Mouse (Mus musculus): ENCODE measurements around the gene Acsl5. TPM values are rescaled to one million over a fixed set of nuclear protein-coding genes. Genes with fewer than 3 reads are reported as not detected.

The Acsl5 gene
- total RNA-seq, 2 experiments from 2014 or later = 2.9 to 3.8 TPM

GRCm38 (mm10) chr19:55319036-55319435, 67.3 kb downstream of the Acsl5 start:
- DNase-seq = no peak
- intact Hi-C loops (cut with DNase I) = no loop called here

GRCm38 (mm10) chr19:55319521-55319920, 67.8 kb downstream of the Acsl5 start:
- intact Hi-C loops (cut with DNase I) = no loop called here

DNA sequence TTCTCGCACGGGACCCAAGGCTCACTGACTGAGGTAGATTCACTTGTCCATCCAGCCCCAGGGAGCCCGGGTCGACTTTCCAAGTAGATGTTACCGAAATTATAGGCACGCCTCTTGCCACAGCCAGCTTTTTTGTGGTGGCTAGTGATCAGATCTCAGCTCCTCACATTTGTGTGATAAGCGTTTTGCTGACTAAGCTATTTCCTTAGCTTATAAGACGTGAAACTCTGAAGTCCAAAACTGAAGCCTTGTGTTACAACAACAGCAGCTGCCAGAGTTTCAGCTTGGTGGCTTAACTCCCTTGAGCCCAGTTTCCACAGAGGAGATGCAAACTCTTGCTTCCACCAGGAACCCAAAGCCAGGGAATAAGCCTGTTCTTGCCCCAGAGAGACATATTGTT, 70.9 kb downstream of the Acsl5 start:
- no peak for DNase-seq
- intact Hi-C loops (cut with DNase I) = no loop called here

More at GRCm38 (mm10) chr19:55319521-55319920, 67.8 kb downstream of the Acsl5 start:
- no peak for DNase-seq

GRCm38 (mm10) chr19:55327510-55327909, 75.8 kb downstream of the Acsl5 start:
- DNase-seq = no peak
- intact Hi-C loops (cut with DNase I) = no loop called here

GRCm38 (mm10) chr19:55331776-55332175, 80.0 kb downstream of the Acsl5 start:
- DNase-seq = no peak
- intact Hi-C loops (cut with DNase I) = loop anchor here (10.0 kb wide), 1 partner anchor 923 kb away; no protein-coding TSS in a partner anchor

DNA sequence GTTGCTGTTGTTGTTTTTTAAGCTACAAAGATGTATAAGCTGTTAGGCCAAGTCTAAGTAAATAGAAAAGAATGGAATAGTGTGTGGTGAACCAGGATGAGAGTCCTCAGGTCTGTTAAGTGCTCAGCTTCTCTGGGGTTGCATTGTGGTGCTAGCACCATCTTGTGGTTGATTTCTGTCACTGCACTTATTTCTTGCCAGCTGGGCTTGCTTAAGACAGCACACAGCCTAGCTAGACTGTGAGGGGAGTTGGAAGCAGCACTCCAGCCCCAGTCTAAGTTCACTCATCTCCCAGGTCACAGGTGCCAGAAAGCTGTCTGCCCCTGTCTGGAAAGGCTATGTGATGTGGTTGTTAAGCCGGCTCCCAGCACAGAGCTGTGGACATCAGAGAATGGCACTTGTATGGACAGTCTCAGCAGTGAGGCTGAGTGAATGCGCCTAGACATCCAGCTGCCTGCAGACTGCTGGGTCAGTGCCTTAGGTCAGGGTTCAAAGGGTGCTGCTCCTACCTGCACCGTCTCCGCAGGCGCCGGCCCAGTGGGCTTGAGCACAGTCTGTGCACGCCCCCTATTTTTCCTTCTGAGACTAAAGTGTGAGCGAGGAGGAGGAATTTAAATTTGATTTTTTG, 81.0 kb downstream of the Acsl5 start:
- intact Hi-C loops (cut with DNase I) = loop anchor here (10.0 kb wide), 1 partner anchor 922 kb away; no protein-coding TSS in a partner anchor
- DNase-seq = peak; percentile 30

DNA sequence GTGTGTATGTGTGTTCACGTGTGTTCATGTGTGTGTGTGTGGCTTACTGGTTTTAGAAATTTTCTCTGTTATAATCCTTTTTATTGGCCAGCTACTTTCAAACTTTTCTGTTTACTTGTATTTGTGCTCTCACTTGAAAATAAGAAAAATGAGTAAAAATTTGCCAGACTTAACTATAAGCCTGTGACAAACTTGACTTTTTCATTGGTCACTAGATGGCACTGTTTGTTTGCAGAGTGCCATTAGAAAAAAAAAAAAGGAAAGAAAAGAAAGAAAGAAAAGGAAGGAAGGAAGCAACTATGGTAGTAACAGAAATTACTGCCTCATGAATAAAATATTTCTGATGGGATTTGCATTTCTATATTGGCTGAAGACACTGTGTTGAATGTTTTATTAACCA, 84.1 kb downstream of the Acsl5 start:
- intact Hi-C loops (cut with DNase I) = loop anchor here (5.0 to 10.0 kb wide), 2 partner anchors 796 to 919 kb away; no protein-coding TSS in a partner anchor
- DNase-seq = no peak

DNA sequence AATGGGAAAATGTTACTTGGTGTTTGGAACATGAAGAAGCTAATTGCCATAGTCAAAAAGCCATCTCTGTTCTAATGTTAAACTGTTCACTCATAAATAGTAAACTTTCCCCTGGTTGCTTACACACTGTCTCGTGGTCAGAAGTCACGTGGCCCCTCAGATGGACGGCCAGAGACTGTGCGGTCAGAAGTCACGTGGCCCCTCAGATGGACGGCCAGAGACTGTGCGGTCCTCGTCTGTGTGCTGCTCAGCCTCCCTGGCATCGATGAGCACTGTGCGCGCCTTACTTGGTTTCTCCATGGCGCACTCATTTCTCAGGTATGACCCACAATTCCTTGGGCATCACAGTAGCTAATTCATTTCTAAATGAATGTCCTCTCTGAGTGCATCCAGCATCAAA, 84.7 kb downstream of the Acsl5 start:
- intact Hi-C loops (cut with DNase I) = loop anchor here (5.0 to 10.0 kb wide), 2 partner anchors 796 to 918 kb away; no protein-coding TSS in a partner anchor

GRCm38 (mm10) chr19:55337066-55337465, 85.3 kb downstream of the Acsl5 start:
- no peak for DNase-seq
- intact Hi-C loops (cut with DNase I) = loop anchor here (5.0 to 10.0 kb wide), 2 partner anchors 795 to 918 kb away; no protein-coding TSS in a partner anchor

More for the DNA sequence above, 84.7 kb downstream of the Acsl5 start:
- DNase-seq = no peak

GRCm38 (mm10) chr19:55337664-55338063, 85.9 kb downstream of the Acsl5 start:
- intact Hi-C loops (cut with DNase I) = loop anchor here (5.0 to 10.0 kb wide), 2 partner anchors 795 to 917 kb away; no protein-coding TSS in a partner anchor
- DNase-seq = no peak

DNA sequence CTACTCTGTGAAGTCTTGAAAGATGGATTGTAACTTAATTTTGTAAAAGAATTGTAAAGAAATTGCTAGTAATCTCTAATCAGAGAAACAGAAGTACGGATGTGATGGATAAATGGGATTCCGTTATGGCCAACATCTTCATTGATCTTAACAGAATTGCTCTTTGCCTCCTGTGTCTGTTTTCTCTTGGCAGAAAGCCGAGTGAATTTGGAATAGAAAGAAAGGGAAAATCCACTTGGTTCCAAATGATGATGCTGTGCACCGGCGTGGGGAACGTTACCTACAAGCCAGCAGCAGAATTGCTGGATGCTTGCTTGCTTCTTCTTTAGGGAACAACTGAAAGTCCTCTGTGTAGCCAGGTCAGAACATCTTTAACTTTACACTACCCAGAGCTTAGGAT, 88.8 kb downstream of the Acsl5 start:
- intact Hi-C loops (cut with DNase I) = loop anchor here (10.0 kb wide), 1 partner anchor 564 kb away; no protein-coding TSS in a partner anchor
- DNase-seq = no peak

- intact Hi-C loops (cut with DNase I) = loop anchor here (10.0 kb wide), 1 partner anchor 563 kb away; no protein-coding TSS in a partner anchor
- DNase-seq = no peak
Measured at GRCm38 (mm10) chr19:55341377-55341776, 89.6 kb downstream of the Acsl5 start.

DNA sequence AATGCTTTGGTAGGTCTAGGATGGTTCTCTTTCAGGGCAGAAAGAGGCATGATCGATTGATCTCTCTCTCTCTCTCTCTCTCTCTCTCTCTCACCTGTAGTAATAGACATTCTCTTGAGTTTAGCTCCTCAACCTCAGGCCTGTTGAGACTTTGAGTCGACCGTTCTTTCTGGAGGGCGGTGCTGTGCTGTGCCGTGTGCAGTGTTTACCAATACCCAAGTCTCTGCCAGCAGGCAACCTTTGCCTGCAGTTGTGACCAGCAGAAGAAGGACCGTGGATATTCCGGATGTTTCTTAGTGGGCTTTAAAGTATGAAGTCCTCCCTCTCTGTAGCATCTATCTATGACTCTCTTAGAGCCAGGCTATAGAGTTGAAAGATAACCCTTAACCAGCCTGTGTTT, 90.7 kb downstream of the Acsl5 start:
- no peak for DNase-seq

GRCm38 (mm10) chr19:55343274-55343673, 91.5 kb downstream of the Acsl5 start:
- intact Hi-C loops (cut with DNase I) = loop anchor here (10.0 kb wide), 1 partner anchor 562 kb away; no protein-coding TSS in a partner anchor
- DNase-seq = no peak

More for the DNA sequence above, 90.7 kb downstream of the Acsl5 start:
- intact Hi-C loops (cut with DNase I) = loop anchor here (10.0 kb wide), 1 partner anchor 562 kb away; no protein-coding TSS in a partner anchor

Other genes starting within 250 kb of the Acsl5 start
- gene Gpam, start 124.7 kb upstream of the Acsl5 start, total RNA-seq (2021) = 100 to 1,000 TPM in 1 of 2 experiments, 10 to 100 TPM in 1; 89.3 to 133 TPM
- under 1 TPM in 1 of 2 experiments, not detected in 1; 0.18 TPM for gene Tectb, start 71.2 kb upstream of the Acsl5 start, total RNA-seq (2021)
- gene Gucy2g, start 10.7 kb upstream of the Acsl5 start, total RNA-seq (2021) = under 1 TPM; 0.07 to 0.08 TPM
- gene Zdhhc6, start 64.1 kb downstream of the Acsl5 start, total RNA-seq (2021) = 10 to 100 TPM; 17.2 to 17.3 TPM
- 10 to 100 TPM; 16.3 to 16.7 TPM for gene Vti1a, start 64.4 kb downstream of the Acsl5 start, total RNA-seq (2021)

Measured in gastrocnemius, postnatal 36 days (tissue).